Mouse (Mus musculus) liver, embryonic 12.5 days (tissue): Measurements from ENCODE around the gene Dytn. TPM values are rescaled to one million over a fixed set of nuclear protein-coding genes. Genes with fewer than 3 reads are reported as not detected.

Experiments
- ATAC-seq: fragments of 200-750 bp; cut with Nextera tagmentation; 2 replicates; pipeline ENCODE4 v1.8.0; 2017; ENCODE audit warnings: moderate number of reproducible peaks, mild to moderate bottlenecking, moderate library complexity
- H3K27ac ChIP-seq: fragments of 300-500 bp; sonication (generic); 2 replicates; pipeline ENCODE4 v1.5.1; 2016; ENCODE audit warnings: mild to moderate bottlenecking
- H3K27me3 ChIP-seq: fragments of 300-500 bp; sonication (generic); replicated peaks from 2 replicates; pipeline ENCODE4 v1.6.1; 2016; ENCODE audit warnings: mild to moderate bottlenecking, moderate library complexity
- H3K36me3 ChIP-seq: fragments of 300-500 bp; sonication (generic); 2 replicates; pipeline ENCODE4 v1.6.1; 2016; ENCODE audit warnings: mild to moderate bottlenecking, moderate library complexity
- H3K4me1 ChIP-seq: fragments of 300-500 bp; sonication (generic); 2 replicates; pipeline ENCODE4 v1.6.1; 2016
- H3K4me2 ChIP-seq: fragments of 300-500 bp; sonication (generic); 2 replicates; pipeline ENCODE4 v1.6.1; 2016; ENCODE audit warnings: mild to moderate bottlenecking, moderate library complexity
- H3K4me3 ChIP-seq: fragments of 300-500 bp; sonication (generic); 2 replicates; pipeline ENCODE4 v1.5.1; 2016; ENCODE audit warnings: mild to moderate bottlenecking, moderate library complexity
- H3K9ac ChIP-seq: fragments of 300-500 bp; sonication (generic); 2 replicates; pipeline ENCODE4 v1.6.1; 2016; ENCODE audit warnings: mild to moderate bottlenecking, moderate library complexity
- H3K9me3 ChIP-seq: fragments of 300-500 bp; sonication (generic); replicated peaks from 2 replicates; pipeline ENCODE4 v1.6.1; 2016; ENCODE audit warnings: mild to moderate bottlenecking, moderate library complexity
- WGBS: fragments of 180-500 bp; shearing (Covaris S2); methylation state at CpG from one replicate; pipeline ENCODE4 v1.1.7; 2016; ENCODE audit not compliant: insufficient replicate concordance; 5-methylcytosine and 5-hydroxymethylcytosine counted together
- polyA plus RNA-seq: library from polyadenylated mRNA; unstranded; fragments of >200 nt; fragmentation: Nextera tagmentation; extraction: Ambion mirVana; gene quantifications from 2 replicates; pipeline ENCODE4 v1.2.1, GENCODE M21; 2016

Gene Dytn
- polyA plus RNA-seq, 1 experiment from 2014 or later: not detected

DNA sequence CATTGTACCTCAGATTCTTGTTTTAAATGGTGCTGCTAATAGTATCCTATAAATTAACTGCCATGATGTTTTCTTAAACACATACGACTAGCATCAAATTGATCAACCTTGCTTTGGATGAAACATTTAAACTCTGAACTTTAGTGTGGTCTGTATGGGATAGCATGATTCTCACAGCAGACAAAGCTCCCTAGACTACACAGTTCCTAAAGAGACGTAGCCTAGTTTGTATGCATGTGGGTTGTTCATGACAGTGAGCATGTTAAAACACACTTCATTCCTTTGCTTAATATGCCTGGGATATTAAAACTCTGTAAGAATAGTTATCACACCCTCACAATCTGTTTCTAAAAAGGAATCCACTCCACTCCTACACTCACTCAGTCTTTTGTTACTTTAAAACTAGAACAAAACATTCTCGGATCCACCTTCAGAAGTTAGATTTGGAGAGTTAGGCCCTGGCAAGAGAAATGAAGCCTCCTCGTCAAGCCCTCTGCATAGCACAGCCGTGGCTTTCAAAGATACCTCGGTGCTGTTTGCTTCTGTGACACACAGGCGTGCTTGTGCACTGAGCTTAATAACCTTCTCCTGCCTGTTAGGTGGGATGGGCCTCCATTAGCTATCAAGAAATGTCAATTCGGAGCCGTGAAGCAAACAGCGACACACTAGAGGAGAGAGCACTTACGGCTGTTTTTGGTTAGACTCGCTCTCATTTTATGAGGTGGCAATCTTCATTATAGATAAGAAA, 112.7 kb downstream of the Dytn start:
- WGBS: 70% methylated on average over 12 of the region's 12 CpGs
- ATAC-seq: no peak
- no peaks in the 10 kb centered on the region for H3K9me3 ChIP-seq

DNA sequence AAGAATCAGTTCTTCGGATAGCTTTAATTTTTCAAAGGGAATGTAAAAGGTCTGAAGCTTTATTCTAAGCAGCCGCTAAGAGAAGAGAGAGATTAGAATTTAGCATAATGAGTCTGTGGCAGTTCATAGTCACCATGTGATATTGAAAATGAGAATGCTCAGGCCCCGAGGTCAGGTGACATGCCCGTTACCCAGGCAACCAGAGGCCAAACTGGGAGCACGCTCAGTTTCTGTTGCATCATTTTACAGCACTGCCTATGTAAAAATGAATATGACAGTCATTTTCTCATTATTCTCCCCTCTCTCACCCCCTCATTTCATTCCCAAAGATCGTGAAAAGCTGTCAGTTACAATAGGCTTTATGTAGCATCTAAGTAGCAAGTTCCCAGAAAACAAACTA, 113.3 kb downstream of the Dytn start:
- 70% methylated on average over 6 of the region's 6 CpGs for WGBS
- Histone ChIP-seq H3K4me3 (no peak overlapping the region), H3K4me2 (no peak overlapping the region), H3K27me3 (no peaks in the 10 kb centered on the region), H3K9me3 (no peaks in the 10 kb centered on the region), H3K4me1 (no peaks in the 10 kb centered on the region), H3K36me3 (no peaks in the 10 kb centered on the region), H3K27ac (no peak overlapping the region), H3K9ac (no peak overlapping the region)
- no peak for ATAC-seq

More for the DNA sequence above, 112.7 kb downstream of the Dytn start:
- Histone ChIP-seq H3K9ac (no peak overlapping the region), H3K4me1 (no peaks in the 10 kb centered on the region), H3K27ac (no peak overlapping the region), H3K36me3 (no peaks in the 10 kb centered on the region), H3K4me3 (no peak overlapping the region), H3K4me2 (no peak overlapping the region), H3K27me3 (no peaks in the 10 kb centered on the region)

Other genes with a start within 250 kb of the Dytn start
- 0.13 and 0.49 TPM in 2 replicates for gene Adam23, start 241.0 kb downstream of the Dytn start, polyA plus RNA-seq
- not detected in 2 replicates for gene Gm39653, start 71.0 kb downstream of the Dytn start, polyA plus RNA-seq
- gene Mdh1b, start 43.4 kb upstream of the Dytn start, polyA plus RNA-seq: 0.11 TPM in 1 of 2 replicates, not detected in the other
- 61.3 and 64.2 TPM in 2 replicates for gene Fastkd2, start 43.7 kb upstream of the Dytn start, polyA plus RNA-seq
- gene 4933402D24Rik, start 82.3 kb upstream of the Dytn start, polyA plus RNA-seq: 0.07 TPM in 1 of 2 replicates, not detected in the other